Mouse (Mus musculus) intestine, postnatal 0 days (tissue): ENCODE measurements around the gene Gm12355. TPM values are rescaled to one million over a fixed set of nuclear protein-coding genes. Genes with fewer than 3 reads are reported as not detected.
"Not testable (repeated sequence)": the region's sequence is repeated elsewhere in the genome, so short reads cannot be mapped to it uniquely, and the experiment has no call there.

Experiments
- ATAC-seq: fragments of 200-750 bp; cut with Nextera tagmentation; 2 replicates; pipeline ENCODE4 v1.8.0; 2017; ENCODE audit warnings: mild to moderate bottlenecking, moderate TSS enrichment, moderate library complexity
- H3K27ac ChIP-seq: fragments of 300-500 bp; sonication (generic); 2 replicates; pipeline ENCODE4 v1.5.1; 2014; ENCODE audit warnings: mild to moderate bottlenecking, low read depth, low read length, moderate library complexity
- H3K27me3 ChIP-seq: fragments of 300-500 bp; sonication (generic); replicated peaks from 2 replicates; pipeline ENCODE4 v1.6.1; 2014; ENCODE audit warnings: low read length, mixed read lengths; ENCODE audit not compliant: control insufficient read depth, insufficient read depth
- H3K36me3 ChIP-seq: fragments of 300-500 bp; sonication (generic); 2 replicates; pipeline ENCODE4 v1.6.1; 2014; ENCODE audit warnings: mild to moderate bottlenecking, moderate library complexity; ENCODE audit not compliant: control insufficient read depth, insufficient read depth
- H3K4me1 ChIP-seq: fragments of 300-500 bp; sonication (generic); replicated peaks from 2 replicates; pipeline ENCODE4 v1.6.1; 2014; ENCODE audit warnings: antibody characterized with exemption, low read length, mixed read lengths; ENCODE audit not compliant: control insufficient read depth, insufficient read depth
- H3K4me2 ChIP-seq: fragments of 300-500 bp; sonication (generic); replicated peaks from 2 replicates; pipeline ENCODE4 v1.6.1; 2014; ENCODE audit warnings: low read depth, mild to moderate bottlenecking, moderate library complexity
- H3K4me3 ChIP-seq: fragments of 300-500 bp; sonication (generic); 2 replicates; pipeline ENCODE4 v1.5.1; 2014; ENCODE audit warnings: low read depth, low read length
- H3K9ac ChIP-seq: fragments of 300-500 bp; sonication (generic); 2 replicates; pipeline ENCODE4 v1.6.1; 2014; ENCODE audit warnings: mild to moderate bottlenecking, low read depth, low read length
- H3K9me3 ChIP-seq: fragments of 300-500 bp; sonication (generic); 2 replicates; pipeline ENCODE4 v1.6.1; 2016; ENCODE audit warnings: mixed run types; ENCODE audit not compliant: control insufficient read depth
- CTCF ChIP-seq: sonication (generic); IDR thresholded peaks from 2 replicates; pipeline ENCODE4 v1.5.1; 2016; ENCODE audit warnings: low read depth, mild to moderate bottlenecking, control low read depth, antibody characterized with exemption, moderate library complexity
- WGBS: fragments of 180-500 bp; shearing (Covaris S2); extraction: QIAGEN DNeasy Blood & Tissue Kit; methylation state at CpG from one replicate; pipeline ENCODE4 v1.1.7; 2014; 5-methylcytosine and 5-hydroxymethylcytosine counted together
- polyA plus RNA-seq: library from polyadenylated mRNA; unstranded; fragments of >200 nt; fragmentation: Nextera tagmentation; extraction: Ambion mirVana; gene quantifications from 2 replicates; pipeline ENCODE4 v1.2.1, GENCODE M21; 2015

Gene Gm12355
- polyA plus RNA-seq, 1 experiment from 2014 or later, result 0.56 TPM

DNA sequence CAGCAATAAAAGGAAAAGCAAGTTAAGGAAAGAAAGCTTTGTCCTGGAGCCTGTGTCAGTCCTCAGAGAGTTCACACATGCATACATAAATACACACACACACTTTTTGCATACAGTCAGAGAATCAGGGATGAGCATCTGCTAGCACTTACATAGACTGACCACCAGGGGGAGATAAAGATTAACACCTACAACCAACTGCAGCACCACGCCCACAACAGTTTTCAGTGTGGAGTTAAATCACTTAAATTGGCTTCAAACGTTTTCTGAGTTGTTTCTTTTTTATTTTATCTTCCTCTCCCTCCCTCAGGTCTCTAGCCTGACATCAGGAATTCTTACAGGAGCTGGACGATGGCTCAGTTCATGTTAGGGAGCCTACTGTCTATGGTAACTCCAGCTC is 18.7 kb downstream of the Gm12355 start:
- no peaks in the 10 kb centered on the region for H3K27me3 ChIP-seq
- no peak overlapping the region for H3K27ac ChIP-seq
- no peak overlapping the region for H3K9ac ChIP-seq
- 7% methylated on average over 3 of the region's 3 CpGs for WGBS
- TF ChIP-seq CTCF, result peak; percentile 87
- H3K4me2 ChIP-seq, result no peak overlapping the region
- ATAC-seq, result no peak
- no peaks in the 10 kb centered on the region for H3K36me3 ChIP-seq
- H3K9me3 ChIP-seq, result no peaks in the 10 kb centered on the region
- H3K4me1 ChIP-seq, result no peaks in the 10 kb centered on the region; the same call in 1 of the 2 replicates
- no peak overlapping the region for H3K4me3 ChIP-seq

DNA sequence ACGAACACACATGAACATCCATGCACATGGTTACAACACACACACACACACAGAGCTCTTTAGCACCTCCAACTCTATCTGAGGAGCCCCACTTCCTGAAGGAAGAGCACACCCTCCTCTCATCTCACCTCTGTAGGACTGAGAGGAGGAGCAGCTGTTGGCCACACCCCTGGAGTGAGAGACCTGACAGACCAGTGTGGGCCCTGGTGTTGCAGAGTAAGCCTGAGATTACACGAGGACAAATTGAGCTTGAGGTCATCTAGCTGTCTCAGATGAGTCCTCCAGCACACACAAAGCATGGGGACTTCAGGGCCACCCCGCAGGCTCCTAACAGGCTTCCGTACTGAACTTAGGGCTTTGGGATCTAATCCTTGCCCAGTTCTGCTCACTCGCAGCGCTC is 20.6 kb downstream of the Gm12355 start:
- H3K4me3 ChIP-seq, H3K27ac ChIP-seq, ATAC-seq, H3K36me3 ChIP-seq, H3K27me3 ChIP-seq, H3K4me1 ChIP-seq, H3K9ac ChIP-seq, H3K4me2 ChIP-seq, H3K9me3 ChIP-seq: not testable (repeated sequence)
- WGBS, result 58% methylated on average over 6 of the region's 6 CpGs

DNA sequence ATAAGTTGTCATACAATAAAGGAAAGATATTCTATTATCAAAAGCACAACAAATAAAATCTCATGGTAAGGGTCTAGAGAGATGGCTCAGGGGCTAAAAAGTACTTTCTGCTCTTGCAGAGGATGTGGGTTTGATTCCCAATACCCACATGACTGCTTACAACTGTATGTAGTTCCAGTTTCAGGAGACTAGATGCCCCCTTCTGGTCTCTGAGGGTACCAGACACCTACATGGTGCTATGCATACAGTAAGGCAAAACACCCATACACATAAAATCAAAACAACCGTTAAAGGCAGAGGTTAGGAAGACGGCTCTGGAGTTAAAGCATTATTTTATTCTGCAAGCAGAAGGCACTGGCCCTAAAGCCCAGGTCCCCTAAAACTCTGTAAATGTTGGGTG is 21.5 kb downstream of the Gm12355 start:
- Histone ChIP-seq H3K4me2 (no peak overlapping the region), H3K36me3 (no peaks in the 10 kb centered on the region), H3K4me1 (no peaks in the 10 kb centered on the region; the same call in 1 of the 2 replicates), H3K27me3 (0 out of 2 replicates have a peak, but pooled peaks cover 6% of the 10 kb centered on the region), H3K9me3 (no peaks in the 10 kb centered on the region), H3K4me3 (no peak overlapping the region), H3K27ac (no peak overlapping the region), H3K9ac (no peak overlapping the region)
- peak; percentile 39; the same call in 1 of the 2 replicates for TF ChIP-seq CTCF
- 79% methylated on average over 2 of the region's 2 CpGs for WGBS
- no peak for ATAC-seq

DNA sequence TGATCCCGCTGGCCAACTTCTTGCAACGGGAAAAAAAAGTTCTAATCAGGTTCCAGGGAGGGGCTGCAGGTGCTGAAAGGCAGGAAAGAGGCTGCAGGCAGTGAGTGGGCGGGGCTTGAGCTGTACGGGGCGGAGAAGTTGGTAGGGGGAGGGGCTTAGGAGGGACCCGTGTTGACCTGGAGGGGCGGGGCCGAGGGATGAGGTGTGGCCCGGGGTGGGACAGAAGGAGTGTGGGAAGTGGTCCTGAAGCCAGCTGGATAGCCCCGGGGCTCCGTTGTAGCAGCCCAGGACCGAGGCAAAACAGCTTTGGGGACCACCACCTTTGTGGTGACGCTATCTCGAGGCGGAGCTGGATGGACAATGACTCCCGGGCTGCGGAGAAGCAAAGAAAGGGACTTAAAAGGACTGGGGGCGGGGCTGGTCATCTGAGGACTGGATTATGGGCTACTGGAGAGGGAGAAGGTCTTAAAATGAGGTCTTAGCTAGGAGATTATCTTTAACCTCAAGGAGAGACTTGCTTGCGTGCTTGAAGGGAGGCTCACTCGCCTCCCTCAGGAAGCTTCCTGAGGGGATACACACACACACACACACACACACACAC is 23.3 kb downstream of the Gm12355 start:
- no peaks in the 10 kb centered on the region for H3K9me3 ChIP-seq
- H3K9ac ChIP-seq, result no peak overlapping the region
- H3K36me3 ChIP-seq, result no peaks in the 10 kb centered on the region
- no peak for TF ChIP-seq CTCF
- H3K4me2 ChIP-seq, result peak overlapping the region; percentile 70
- 3% methylated on average over 20 of the region's 20 CpGs for WGBS
- peaks cover 11% of the 10 kb centered on the region; the same call in 1 of the 2 replicates for H3K27me3 ChIP-seq
- peak overlapping the region; percentile 29 for H3K4me3 ChIP-seq
- H3K4me1 ChIP-seq, result no peaks in the 10 kb centered on the region; the same call in 1 of the 2 replicates
- peak; percentile 37 for ATAC-seq
- no peak overlapping the region for H3K27ac ChIP-seq

DNA sequence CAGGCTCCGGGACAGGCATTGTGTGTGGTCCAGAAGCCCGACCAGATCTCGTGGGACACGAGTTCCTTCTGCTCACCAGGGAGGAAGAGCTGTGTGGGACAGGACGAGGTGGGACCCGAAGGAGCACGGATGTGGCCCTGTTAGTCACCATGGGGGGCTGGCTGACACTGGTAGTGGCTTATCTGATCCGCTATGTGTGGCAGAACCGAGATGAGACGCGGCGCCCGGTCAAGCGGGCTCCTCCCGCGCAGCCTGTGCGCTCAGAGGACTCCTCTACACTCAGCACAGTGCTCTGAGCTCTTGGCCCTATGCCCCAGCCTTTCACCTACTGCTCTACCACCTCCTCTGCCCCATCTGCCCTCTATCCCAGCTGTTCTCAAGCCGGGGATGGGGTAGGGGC is 26.2 kb downstream of the Gm12355 start:
- WGBS, result 40% methylated on average over 18 of the region's 18 CpGs
- no peak for ATAC-seq
- Histone ChIP-seq H3K27me3 (peaks cover 11% of the 10 kb centered on the region; the same call in 1 of the 2 replicates), H3K9me3 (no peaks in the 10 kb centered on the region), H3K9ac (no peak overlapping the region), H3K4me1 (no peaks in the 10 kb centered on the region; the same call in 1 of the 2 replicates), H3K27ac (no peak overlapping the region), H3K4me3 (no peak overlapping the region), H3K4me2 (0 out of 2 replicates have a peak overlapping the region, but pooled peaks have one; percentile 9), H3K36me3 (no peaks in the 10 kb centered on the region)
- no peak for TF ChIP-seq CTCF

DNA sequence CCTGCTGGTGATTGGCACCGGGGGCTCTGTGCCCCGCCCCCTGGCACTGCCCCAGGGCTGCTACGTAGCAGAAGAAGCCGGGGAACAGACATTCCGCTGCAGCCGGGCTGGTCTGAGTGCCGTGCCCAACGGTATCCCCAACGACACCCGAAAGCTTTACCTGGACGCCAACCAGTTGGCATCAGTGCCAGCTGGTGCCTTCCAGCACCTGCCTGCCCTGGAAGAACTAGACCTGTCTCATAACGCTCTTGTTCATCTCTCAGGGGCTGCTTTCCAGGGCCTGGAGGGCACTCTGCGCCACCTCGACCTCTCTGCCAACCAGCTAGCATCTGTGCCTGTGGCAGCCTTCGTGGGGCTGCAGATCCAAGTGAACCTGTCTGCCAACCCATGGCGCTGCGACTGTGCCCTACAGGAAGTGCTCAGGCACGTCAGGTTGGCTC is 26.6 kb downstream of the Gm12355 start:
- Histone ChIP-seq H3K4me3 (no peak overlapping the region), H3K9ac (no peak overlapping the region), H3K27me3 (peaks cover 11% of the 10 kb centered on the region; the same call in 1 of the 2 replicates), H3K4me1 (no peaks in the 10 kb centered on the region; the same call in 1 of the 2 replicates), H3K27ac (no peak overlapping the region), H3K9me3 (no peaks in the 10 kb centered on the region), H3K4me2 (0 out of 2 replicates have a peak overlapping the region, but pooled peaks have one; percentile 9), H3K36me3 (no peaks in the 10 kb centered on the region)
- WGBS, result 60% methylated on average over 18 of the region's 18 CpGs
- no peak for ATAC-seq
- no peak for TF ChIP-seq CTCF
